Mouse (Mus musculus) liver, embryonic 11.5 days (tissue): ENCODE data around the gene Tex47. TPM values are rescaled to one million over a fixed set of nuclear protein-coding genes. Genes with fewer than 3 reads are reported as not detected.

ENCODE experiments used
- ATAC-seq: fragments of 200-750 bp; cut with Nextera tagmentation; replicated peaks from 2 replicates; pipeline ENCODE4 v1.8.0; 2017; ENCODE audit warnings: moderate number of reproducible peaks, mild to moderate bottlenecking, moderate TSS enrichment, moderate library complexity; ENCODE audit not compliant: low FRiP score
- DNase-seq: peaks from one replicate; pipeline ENCODE4 v3.0.0-alpha.2; 2017; ENCODE audit warnings: low spot score
- H3K27ac ChIP-seq: fragments of 300-500 bp; sonication (generic); 2 replicates; pipeline ENCODE4 v1.5.1; 2014; ENCODE audit warnings: mild to moderate bottlenecking, low read depth, low read length, control low read depth
- H3K27me3 ChIP-seq: fragments of 300-500 bp; sonication (generic); replicated peaks from 2 replicates; pipeline ENCODE4 v1.6.1; 2014; ENCODE audit warnings: low read length, mixed read lengths; ENCODE audit not compliant: control insufficient read depth, insufficient read depth
- H3K36me3 ChIP-seq: fragments of 300-500 bp; sonication (generic); 2 replicates; pipeline ENCODE4 v1.6.1; 2014; ENCODE audit warnings: mild to moderate bottlenecking, low read length, moderate library complexity, mixed read lengths; ENCODE audit not compliant: control insufficient read depth, insufficient read depth
- H3K4me1 ChIP-seq: fragments of 300-500 bp; sonication (generic); replicated peaks from 2 replicates; pipeline ENCODE4 v1.6.1; 2014; ENCODE audit warnings: low read length, mixed read lengths; ENCODE audit not compliant: control insufficient read depth, insufficient read depth
- H3K4me2 ChIP-seq: fragments of 300-500 bp; sonication (generic); 2 replicates; pipeline ENCODE4 v1.6.1; 2014; ENCODE audit warnings: mild to moderate bottlenecking, control low read depth, moderate library complexity
- H3K4me3 ChIP-seq: fragments of 300-500 bp; sonication (generic); 2 replicates; pipeline ENCODE4 v1.5.1; 2014; ENCODE audit warnings: low read depth, low read length, control low read depth
- H3K9ac ChIP-seq: fragments of 300-500 bp; sonication (generic); 2 replicates; pipeline ENCODE4 v1.6.1; 2014; ENCODE audit warnings: low read depth, low read length, control low read depth
- H3K9me3 ChIP-seq: fragments of 300-500 bp; sonication (generic); 2 replicates; pipeline ENCODE4 v1.6.1; 2016; ENCODE audit warnings: low read length, inconsistent platforms, mixed read lengths; ENCODE audit not compliant: control insufficient read depth
- WGBS: fragments of 180-500 bp; shearing (Covaris S2); extraction: QIAGEN DNeasy Blood & Tissue Kit; methylation state at CpG from one replicate; pipeline ENCODE4 v1.1.7; 2014; 5-methylcytosine and 5-hydroxymethylcytosine counted together
- polyA plus RNA-seq: library from polyadenylated mRNA; unstranded; fragments of >200 nt; fragmentation: Nextera tagmentation; extraction: Ambion mirVana; gene quantifications from 2 replicates; pipeline ENCODE4 v1.2.1, GENCODE M21; 2014

Tex47 gene
- not detected in 2 replicates for polyA plus RNA-seq

- Histone ChIP-seq H3K9me3 (no peaks in the 10 kb centered on the region), H3K4me3 (no peak within 1 kb of the TSS), H3K36me3 (no peaks in the 10 kb centered on the region), H3K9ac (no peak within 1 kb of the TSS), H3K4me2 (no peak within 1 kb of the TSS), H3K27me3 (no peaks in the 10 kb centered on the region), H3K27ac (no peak within 1 kb of the TSS), H3K4me1 (no peaks in the 10 kb centered on the region)
- ATAC-seq (no peak), DNase-seq (no peak)
- WGBS: 82% methylated on average over 1 of the region's 1 CpGs
Measured at GRCm38 (mm10) chr5:7303819-7304218, at the start of gene Tex47. TSS of gene Tex47 (plus strand) at chr5:7304119.

- no peak overlapping the region for H3K9ac ChIP-seq
- DNase-seq: no peak
- no peaks in the 10 kb centered on the region for H3K4me1 ChIP-seq
- 84% methylated on average over 7 of the region's 7 CpGs for WGBS
- H3K4me2 ChIP-seq: no peak overlapping the region
- no peaks in the 10 kb centered on the region for H3K27me3 ChIP-seq
- H3K4me3 ChIP-seq: no peak overlapping the region
- H3K36me3 ChIP-seq: no peaks in the 10 kb centered on the region
- H3K9me3 ChIP-seq: no peaks in the 10 kb centered on the region
- no peak overlapping the region for H3K27ac ChIP-seq
- no peak; the same call in 1 of the 2 replicates for ATAC-seq
Measured at GRCm38 (mm10) chr5:7276659-7277455, 27.1 kb upstream of the Tex47 start.

- H3K27me3 ChIP-seq: no peaks in the 10 kb centered on the region
- H3K9me3 ChIP-seq: no peaks in the 10 kb centered on the region
- H3K4me1 ChIP-seq: no peaks in the 10 kb centered on the region
- H3K4me2 ChIP-seq: no peak overlapping the region
- no peaks in the 10 kb centered on the region for H3K36me3 ChIP-seq
- H3K4me3 ChIP-seq: no peak overlapping the region
- ATAC-seq (no peak), DNase-seq (no peak)
- no peak overlapping the region for H3K27ac ChIP-seq
- H3K9ac ChIP-seq: no peak overlapping the region
- 85% methylated on average over 1 of the region's 1 CpGs for WGBS
Measured at GRCm38 (mm10) chr5:7284336-7284735, 19.6 kb upstream of the Tex47 start.

- DNase-seq (no peak), ATAC-seq (no peak)
- 69% methylated on average over 1 of the region's 1 CpGs for WGBS
Measured at GRCm38 (mm10) chr5:7302969-7303368, 950 bp upstream of the Tex47 start.

GRCm38 (mm10) chr5:7325594-7325993 is 21.7 kb downstream of the Tex47 start:
- 73% methylated on average over 4 of the region's 4 CpGs for WGBS
- no peak overlapping the region for H3K4me2 ChIP-seq
- no peaks in the 10 kb centered on the region for H3K27me3 ChIP-seq
- H3K4me1 ChIP-seq: no peaks in the 10 kb centered on the region
- H3K36me3 ChIP-seq: no peaks in the 10 kb centered on the region
- DNase-seq (no peak), ATAC-seq (no peak)
- H3K9me3 ChIP-seq: no peaks in the 10 kb centered on the region
- H3K9ac ChIP-seq: no peak overlapping the region
- no peak overlapping the region for H3K4me3 ChIP-seq
- H3K27ac ChIP-seq: no peak overlapping the region

More at GRCm38 (mm10) chr5:7302969-7303368, 950 bp upstream of the Tex47 start:
- Histone ChIP-seq H3K4me2 (no peak overlapping the region), H3K36me3 (no peaks in the 10 kb centered on the region), H3K4me3 (no peak overlapping the region), H3K9me3 (no peaks in the 10 kb centered on the region), H3K27ac (no peak overlapping the region), H3K27me3 (no peaks in the 10 kb centered on the region), H3K9ac (no peak overlapping the region), H3K4me1 (no peaks in the 10 kb centered on the region)

- ATAC-seq (peak; percentile 58; the same call in 1 of the 2 replicates), DNase-seq (peak; percentile 43)
- Histone ChIP-seq H3K4me1 (no peaks in the 10 kb centered on the region), H3K27me3 (peaks cover 11% of the 10 kb centered on the region), H3K9ac (no peak within 1 kb of the TSS), H3K4me3 (peak within 1 kb of the TSS; percentile 54), H3K9me3 (no peaks in the 10 kb centered on the region), H3K4me2 (peak within 1 kb of the TSS; percentile 77), H3K27ac (no peak within 1 kb of the TSS), H3K36me3 (no peaks in the 10 kb centered on the region)
- under 1% methylated on average over 50 of the region's 50 CpGs for WGBS
Measured at GRCm38 (mm10) chr5:7344145-7345010, 40.5 kb downstream of the Tex47 start, which contains the start of gene Zfp804b. TSS of gene Zfp804b (minus strand) at chr5:7344756.

GRCm38 (mm10) chr5:7345011-7345389 is 41.1 kb downstream of the Tex47 start:
- H3K27me3 ChIP-seq: peaks cover 11% of the 10 kb centered on the region
- H3K4me3 ChIP-seq: peak overlapping the region; percentile 54
- no peak overlapping the region for H3K27ac ChIP-seq
- ATAC-seq (no peak), DNase-seq (no peak)
- no peaks in the 10 kb centered on the region for H3K9me3 ChIP-seq
- no peaks in the 10 kb centered on the region for H3K36me3 ChIP-seq
- WGBS: 2% methylated on average over 11 of the region's 11 CpGs
- H3K4me2 ChIP-seq: peak overlapping the region; percentile 77
- H3K4me1 ChIP-seq: no peaks in the 10 kb centered on the region
- no peak overlapping the region for H3K9ac ChIP-seq
